ENCODE assay signal across 8 mouse cellular contexts in the genomic region with DNA sequence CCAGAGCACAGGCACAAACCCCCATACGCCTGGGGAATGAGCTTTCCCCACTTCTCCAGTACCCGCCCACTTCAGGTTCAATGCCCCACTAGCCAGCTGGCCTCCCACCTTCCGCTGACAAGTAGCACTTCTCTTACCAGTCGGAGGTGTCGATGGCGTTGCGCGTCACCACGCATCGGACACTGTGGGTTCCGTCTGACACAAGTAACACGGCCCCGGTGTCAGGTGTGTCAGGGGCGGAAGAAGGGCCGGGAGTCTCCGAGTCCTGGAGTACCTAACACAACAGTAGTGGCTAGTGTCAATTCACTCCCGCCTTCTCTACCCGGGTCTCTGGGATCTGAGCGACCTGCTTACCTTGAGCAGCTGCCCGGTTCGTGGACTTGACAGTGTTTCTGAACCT. TPM values are rescaled to one million over a fixed set of nuclear protein-coding genes. Genes with fewer than 3 reads are reported as not detected.
DNase-seq lines count a peak whose midpoint lies in the region; ATAC-seq and TF ChIP-seq lines count a peak whose summit lies in the region.

No protein-coding gene starts in this region.

- TF ChIP-seq POLR2A in CH12.LX (IDR thresholded peaks at IDR 0.05; ENCODE audit: low read depth, low read length): no peak
- TF ChIP-seq POLR2A in myocyte (IDR thresholded peaks at IDR 0.05; ENCODE audit: insufficient read length, low read depth): no peak

- no peak for TF ChIP-seq EP300 in CH12.LX (IDR thresholded peaks at IDR 0.05; ENCODE audit: low read length)
- no peak for TF ChIP-seq EP300 in liver, embryonic 14.5 days (IDR thresholded peaks at IDR 0.05; ENCODE audit: low read depth)

- no peaks in the 10 kb centered on the region for H3K79me2 ChIP-seq in CH12.LX (replicated peaks; ENCODE audit: control insufficient read depth, extremely low read depth, insufficient read depth, poor library complexity, severe bottlenecking)
- no peaks in the 10 kb centered on the region for H3K79me2 ChIP-seq in myocyte (ENCODE audit: control insufficient read depth, insufficient read depth)

- peaks cover 6 to 29% of the 10 kb centered on the region in 2 experiments; a peak in 3 of 4 replicates for H3K4me1 ChIP-seq in CH12.LX (ENCODE audit: control insufficient read depth in 1 of 2, insufficient read depth in 2 of 2)
- peaks cover 18% of the 10 kb centered on the region for H3K4me1 ChIP-seq in embryonic facial prominence, embryonic 13.5 days
- H3K4me1 ChIP-seq in hindbrain, postnatal 0 days (ENCODE audit: insufficient read depth, low read length): peaks cover 11% of the 10 kb centered on the region
- peaks cover 2 to 11% of the 10 kb centered on the region in 2 experiments; a peak in 3 of 4 replicates for H3K4me1 ChIP-seq in liver, embryonic 14.5 days (replicated peaks; ENCODE audit: control insufficient read depth in 2 of 2, insufficient read depth in 2 of 2, low read length in 1 of 2)

- H3K27me3 ChIP-seq in CH12.LX (replicated peaks) (no peaks in the 10 kb centered on the region), myocyte (ENCODE audit: control insufficient read depth, insufficient read depth, insufficient read length) (no peaks in the 10 kb centered on the region)
- 0 out of 2 replicates have a peak, but pooled peaks cover under 1% of the 10 kb centered on the region for H3K27me3 ChIP-seq in embryonic facial prominence, embryonic 13.5 days
- H3K27me3 ChIP-seq in hindbrain, postnatal 0 days (ENCODE audit: insufficient read depth, low read length): no peaks in the 10 kb centered on the region
- H3K27me3 ChIP-seq in liver, embryonic 14.5 days (ENCODE audit: control insufficient read depth, insufficient read depth, low read length): no peaks in the 10 kb centered on the region

- ATAC-seq in embryonic facial prominence, embryonic 13.5 days (ENCODE audit: insufficient number of reproducible peaks, insufficient read depth, low FRiP score, low TSS enrichment, low read depth): 0 out of 2 replicates have a peak, but pooled peaks have one; percentile 2
- peak; percentile 54 for ATAC-seq in hindbrain, postnatal 0 days
- ATAC-seq in liver, embryonic 14.5 days (ENCODE audit: insufficient read depth): peak; percentile 40

- in situ Hi-C loops in CH12.LX (cut with MboI; ENCODE audit: low pct_ligation_motif_present, low pct_unique_long_range_greater_than_20kb, low sequenced_read_pairs): loop anchor here (5.0 to 25.0 kb wide), 2 partner anchors 103 to 337 kb away; no protein-coding TSS in a partner anchor

- no peaks in the 10 kb centered on the region for H3K9me3 ChIP-seq in CH12.LX (replicated peaks; ENCODE audit: low read length)
- no peaks in the 10 kb centered on the region for H3K9me3 ChIP-seq in embryonic facial prominence, embryonic 13.5 days
- H3K9me3 ChIP-seq in hindbrain, postnatal 0 days (ENCODE audit: low read length): no peaks in the 10 kb centered on the region
- H3K9me3 ChIP-seq in liver, embryonic 14.5 days (ENCODE audit: control insufficient read depth, low read length): no peaks in the 10 kb centered on the region

- H3K4me2 ChIP-seq in CH12.LX (ENCODE audit: insufficient read depth, low read depth, poor library complexity, severe bottlenecking) (peak overlapping the region; percentile 85), myocyte (ENCODE audit: low read depth) (peak overlapping the region; percentile 99)
- peak overlapping the region; percentile 91 for H3K4me2 ChIP-seq in embryonic facial prominence, embryonic 13.5 days
- H3K4me2 ChIP-seq in hindbrain, postnatal 0 days (ENCODE audit: low read depth, low read length): peak overlapping the region; percentile 98
- peak overlapping the region; percentile 97 for H3K4me2 ChIP-seq in liver, embryonic 14.5 days (ENCODE audit: low read depth)

- H3K4me3 ChIP-seq in CH12.LX (replicated peaks in 1 of 3; ENCODE audit: low read depth in 2 of 3, low read length in 2 of 3, poor library complexity in 1 of 3) (peak overlapping the region; percentile 77 to 90 (median 85)), myocyte (peak overlapping the region; percentile 91)
- peak overlapping the region; percentile 72 for H3K4me3 ChIP-seq in embryonic facial prominence, embryonic 13.5 days
- peak overlapping the region; percentile 72 for H3K4me3 ChIP-seq in hindbrain, postnatal 0 days (ENCODE audit: low read length)
- peak overlapping the region; percentile 77 to 95 for H3K4me3 ChIP-seq in liver, embryonic 14.5 days (ENCODE audit: insufficient read depth in 1 of 2, low read depth in 2 of 2, low read length in 2 of 2)

- dilution Hi-C loops in CH12.LX (cut with MboI; ENCODE audit: extremely low pct_ligation_motif_present, extremely low pct_unique_long_range_greater_than_20kb, low sequenced_read_pairs): no loop called here

- peak overlapping the region; percentile 6 for H3ac ChIP-seq in myocyte (ENCODE audit: control insufficient read depth, insufficient read length)

- peak overlapping the region; percentile 90 for H3K27ac ChIP-seq in CH12.LX (ENCODE audit: insufficient read depth, low read depth)
- H3K27ac ChIP-seq in embryonic facial prominence, embryonic 13.5 days: peak overlapping the region; percentile 94
- peak overlapping the region; percentile 92 for H3K27ac ChIP-seq in hindbrain, postnatal 0 days
- peak overlapping the region; percentile 85 for H3K27ac ChIP-seq in liver, embryonic 14.5 days

- DNase-seq in gastrocnemius, postnatal 14 days: peak; percentile 37
- DNase-seq in gastrocnemius, postnatal 36 days: no peak
- peak; percentile 76 for DNase-seq in CH12.LX (ENCODE audit: extremely low read depth)
- DNase-seq in hindbrain, postnatal 0 days (ENCODE audit: low spot score): peak; percentile 55
- peak; percentile 41 to 59 (median 45) for DNase-seq in liver, embryonic 14.5 days (ENCODE audit: low read depth in 3 of 3, low spot score in 3 of 3)
- DNase-seq in Muller cell, postnatal 12 days (ENCODE audit: inconsistent ontology term): no peak

- WGBS in embryonic facial prominence, embryonic 13.5 days: under 1% methylated on average over 21 of the region's 21 CpGs
- 1% methylated on average over 21 of the region's 21 CpGs for WGBS in hindbrain, postnatal 0 days
- WGBS in liver, embryonic 14.5 days (ENCODE audit: insufficient replicate concordance): under 1% methylated on average over 21 of the region's 21 CpGs

- peaks cover 55 to 76% of the 10 kb centered on the region in 2 experiments for H3K36me3 ChIP-seq in CH12.LX (replicated peaks in 1 of 2; ENCODE audit: control insufficient read depth in 1 of 2, insufficient read depth in 1 of 2, low read length in 1 of 2)
- H3K36me3 ChIP-seq in embryonic facial prominence, embryonic 13.5 days: peaks cover 48% of the 10 kb centered on the region
- H3K36me3 ChIP-seq in hindbrain, postnatal 0 days (ENCODE audit: insufficient read depth, low read length): peaks cover 25% of the 10 kb centered on the region; the same call in 1 of the 2 replicates
- no peaks in the 10 kb centered on the region; the same call in 1 of the 2 replicates for H3K36me3 ChIP-seq in liver, embryonic 14.5 days (replicated peaks; ENCODE audit: control insufficient read depth, insufficient read depth, low read depth)
- H3K36me3 ChIP-seq in myocyte (ENCODE audit: control insufficient read depth, insufficient read depth): peaks cover 3% of the 10 kb centered on the region

- no peak for TF ChIP-seq CTCF in CH12.LX (conservative IDR thresholded peaks at IDR 0.05 in 1 of 2, IDR thresholded peaks at IDR 0.05 in 1 of 2; ENCODE audit: low read depth in 2 of 2, low read length in 2 of 2)
- no peak for TF ChIP-seq CTCF in hindbrain, postnatal 0 days (IDR thresholded peaks at IDR 0.05; ENCODE audit: low read depth)
- 0 out of 2 replicates have a peak, but pooled peaks have one; percentile 6 for TF ChIP-seq CTCF in liver, embryonic 14.5 days (IDR thresholded peaks at IDR 0.05; ENCODE audit: low read depth)

- H3K9ac ChIP-seq in CH12.LX (ENCODE audit: insufficient read depth, low read depth): peak overlapping the region; percentile 97
- peak overlapping the region; percentile 82 for H3K9ac ChIP-seq in embryonic facial prominence, embryonic 13.5 days
- H3K9ac ChIP-seq in hindbrain, postnatal 0 days (replicated peaks; ENCODE audit: low read length): peak overlapping the region; percentile 53
- peak overlapping the region; percentile 68 for H3K9ac ChIP-seq in liver, embryonic 14.5 days (replicated peaks)

- TF ChIP-seq RAD21 in CH12.LX (IDR thresholded peaks at IDR 0.05; ENCODE audit: low read depth, low read length): no peak

- intact Hi-C loops in gastrocnemius, postnatal 14 days (cut with DNase I; ENCODE audit: low total_unique reads): no loop called here
- intact Hi-C loops in gastrocnemius, postnatal 36 days (cut with DNase I): no loop called here

RNA-seq across cellular contexts. Expression of a gene that starts 0.3 kb away (rescaled TPM):
- 10 to 100 TPM in 1 of 2 experiments, 1 to 10 TPM in 1; 9.2 to 10.3 TPM for total RNA-seq in gastrocnemius, postnatal 14 days (2021)
- 1 to 10 TPM; 6.6 to 6.7 TPM for total RNA-seq in gastrocnemius, postnatal 36 days (2021)
- 10.9 and 11.9 TPM in 2 replicates for total RNA-seq in CH12.LX (2012; rRNA removed)
- 4.8 and 5.2 TPM in 2 replicates for total RNA-seq in CH12.LX (2014; rRNA removed)
- polyA plus RNA-seq in CH12.LX (2012; ENCODE audit: insufficient read length, low read depth): 31.8 and 40.0 TPM in 2 replicates
- 72.3 and 84.3 TPM in 2 replicates for polyA plus RNA-seq in embryonic facial prominence, embryonic 13.5 days (2015; fragmentation: Nextera tagmentation; extraction: Ambion mirVana)
- 25.8 and 39.3 TPM in 2 replicates for total RNA-seq in hindbrain, postnatal 0 days (2014; rRNA removed)
- polyA plus RNA-seq in hindbrain, postnatal 0 days (2015; fragmentation: Nextera tagmentation; extraction: Ambion mirVana): 82.1 and 88.2 TPM in 2 replicates
- polyA plus RNA-seq in liver, embryonic 14.5 days (2012; rRNA removed): 8.8 and 11.0 TPM in 2 replicates
- polyA plus RNA-seq in liver, embryonic 14.5 days (2014; fragmentation: Nextera tagmentation; extraction: Ambion mirVana): 20.3 and 23.7 TPM in 2 replicates
- polyA plus RNA-seq in myocyte (2012; fragmentation: generic; extraction: Trizol): 20.4 TPM

RNA-seq across cellular contexts. Expression of a gene that starts 0.4 kb away (rescaled TPM):
- total RNA-seq in gastrocnemius, postnatal 14 days (2021): 1 to 10 TPM; 5.2 to 7.0 TPM
- total RNA-seq in gastrocnemius, postnatal 36 days (2021): 1 to 10 TPM; 4.7 to 6.7 TPM
- total RNA-seq in CH12.LX (2012; rRNA removed) (17.5 and 32.3 TPM in 2 replicates), CH12.LX (2014; rRNA removed) (18.9 and 23.3 TPM in 2 replicates)
- polyA plus RNA-seq in CH12.LX (2012; ENCODE audit: insufficient read length, low read depth) (10.0 and 15.9 TPM in 2 replicates), myocyte (2012; fragmentation: generic; extraction: Trizol) (32.1 TPM)
- 18.9 and 21.5 TPM in 2 replicates for polyA plus RNA-seq in embryonic facial prominence, embryonic 13.5 days (2015; fragmentation: Nextera tagmentation; extraction: Ambion mirVana)
- total RNA-seq in hindbrain, postnatal 0 days (2014; rRNA removed): 67.6 and 84.6 TPM in 2 replicates
- 74.4 and 75.5 TPM in 2 replicates for polyA plus RNA-seq in hindbrain, postnatal 0 days (2015; fragmentation: Nextera tagmentation; extraction: Ambion mirVana)
- polyA plus RNA-seq in liver, embryonic 14.5 days (2012; rRNA removed): 5.9 and 6.0 TPM in 2 replicates
- 6.4 and 7.9 TPM in 2 replicates for polyA plus RNA-seq in liver, embryonic 14.5 days (2014; fragmentation: Nextera tagmentation; extraction: Ambion mirVana)

RNA-seq across cellular contexts. Expression of a gene that starts 6.9 kb away (rescaled TPM):
- total RNA-seq in gastrocnemius, postnatal 14 days (2021): not detected
- not detected for total RNA-seq in gastrocnemius, postnatal 36 days (2021)
- total RNA-seq in CH12.LX (2012; rRNA removed) (0.25 TPM in 1 of 2 replicates, not detected in the other), CH12.LX (2014; rRNA removed) (not detected in 2 replicates)
- polyA plus RNA-seq in CH12.LX (2012; ENCODE audit: insufficient read length, low read depth) (not detected in 2 replicates), myocyte (2012; fragmentation: generic; extraction: Trizol) (0.08 TPM)
- 0.25 and 0.36 TPM in 2 replicates for polyA plus RNA-seq in embryonic facial prominence, embryonic 13.5 days (2015; fragmentation: Nextera tagmentation; extraction: Ambion mirVana)
- total RNA-seq in hindbrain, postnatal 0 days (2014; rRNA removed): not detected in 2 replicates
- polyA plus RNA-seq in hindbrain, postnatal 0 days (2015; fragmentation: Nextera tagmentation; extraction: Ambion mirVana): 0.38 and 0.42 TPM in 2 replicates
- polyA plus RNA-seq in liver, embryonic 14.5 days (2012; rRNA removed): not detected in 2 replicates
- not detected in 2 replicates for polyA plus RNA-seq in liver, embryonic 14.5 days (2014; fragmentation: Nextera tagmentation; extraction: Ambion mirVana)

RNA-seq across cellular contexts. Expression of a gene that starts 7.4 kb away (rescaled TPM):
- 1 to 10 TPM; 1.6 to 1.7 TPM for total RNA-seq in gastrocnemius, postnatal 14 days (2021)
- 1 to 10 TPM in 1 of 2 experiments, under 1 TPM in 1; 0.48 to 1.2 TPM for total RNA-seq in gastrocnemius, postnatal 36 days (2021)
- 25.2 and 27.4 TPM in 2 replicates for total RNA-seq in CH12.LX (2012; rRNA removed)
- 15.6 and 17.7 TPM in 2 replicates for total RNA-seq in CH12.LX (2014; rRNA removed)
- polyA plus RNA-seq in CH12.LX (2012; ENCODE audit: insufficient read length, low read depth): 30.8 and 35.9 TPM in 2 replicates
- polyA plus RNA-seq in embryonic facial prominence, embryonic 13.5 days (2015; fragmentation: Nextera tagmentation; extraction: Ambion mirVana): 28.6 and 34.5 TPM in 2 replicates
- 11.7 and 12.1 TPM in 2 replicates for total RNA-seq in hindbrain, postnatal 0 days (2014; rRNA removed)
- 17.3 and 18.5 TPM in 2 replicates for polyA plus RNA-seq in hindbrain, postnatal 0 days (2015; fragmentation: Nextera tagmentation; extraction: Ambion mirVana)
- 7.0 and 7.8 TPM in 2 replicates for polyA plus RNA-seq in liver, embryonic 14.5 days (2012; rRNA removed)
- 4.8 and 6.5 TPM in 2 replicates for polyA plus RNA-seq in liver, embryonic 14.5 days (2014; fragmentation: Nextera tagmentation; extraction: Ambion mirVana)
- 21.6 TPM for polyA plus RNA-seq in myocyte (2012; fragmentation: generic; extraction: Trizol)

RNA-seq across cellular contexts. Expression of a gene that starts 14.5 kb away (rescaled TPM):
- total RNA-seq in gastrocnemius, postnatal 14 days (2021): under 1 TPM; 0.18 to 0.35 TPM
- total RNA-seq in gastrocnemius, postnatal 36 days (2021): 1 to 10 TPM in 1 of 2 experiments, not detected in 1; 1.1 TPM
- total RNA-seq in CH12.LX (2012; rRNA removed) (7.5 and 7.6 TPM in 2 replicates), CH12.LX (2014; rRNA removed) (1.7 and 2.0 TPM in 2 replicates)
- polyA plus RNA-seq in CH12.LX (2012; ENCODE audit: insufficient read length, low read depth) (32.6 and 33.2 TPM in 2 replicates), myocyte (2012; fragmentation: generic; extraction: Trizol) (0.23 TPM)
- polyA plus RNA-seq in embryonic facial prominence, embryonic 13.5 days (2015; fragmentation: Nextera tagmentation; extraction: Ambion mirVana): 0.61 and 0.84 TPM in 2 replicates
- total RNA-seq in hindbrain, postnatal 0 days (2014; rRNA removed): 1.8 and 6.0 TPM in 2 replicates
- 29.1 and 30.5 TPM in 2 replicates for polyA plus RNA-seq in hindbrain, postnatal 0 days (2015; fragmentation: Nextera tagmentation; extraction: Ambion mirVana)
- 1.3 and 1.4 TPM in 2 replicates for polyA plus RNA-seq in liver, embryonic 14.5 days (2012; rRNA removed)
- 0.24 and 0.33 TPM in 2 replicates for polyA plus RNA-seq in liver, embryonic 14.5 days (2014; fragmentation: Nextera tagmentation; extraction: Ambion mirVana)

Comparison
In these comparisons a context has a peak if more than half of its experiments do, and no peak if none do; other contexts are left out.
1. DNase-seq: peak in gastrocnemius, postnatal 14 days (single experiment), CH12.LX (single experiment), hindbrain, postnatal 0 days (single experiment) and liver, embryonic 14.5 days (3 of 3); none in gastrocnemius, postnatal 36 days (0 of 2) and Muller cell, postnatal 12 days (single experiment).
2. ATAC-seq: peak in every context shown above with its lines; median percentile 54 in hindbrain, postnatal 0 days; 40 in liver, embryonic 14.5 days; 2 in embryonic facial prominence, embryonic 13.5 days.
3. Peak in every context shown above with its lines, with median percentiles within 50 percentile points of each other: H3K27ac ChIP-seq, H3K4me2 ChIP-seq, H3K4me3 ChIP-seq and H3K9ac ChIP-seq.